Mouse (Mus musculus) left cerebral cortex, postnatal 10 days (tissue): ENCODE measurements around the gene Cdc42bpa. TPM values are rescaled to one million over a fixed set of nuclear protein-coding genes. Genes with fewer than 3 reads are reported as not detected.
A peak's percentile ranks its signal among the peaks of the same experiment; 100 is the strongest.

Experiments used
- DNase-seq, 2 experiments: peaks; one replicate each; pipeline ENCODE4 v3.0.0; 2021 to 2022; ENCODE audit warnings: low spot score in 2 of 2, mixed read lengths in 1 of 2; ENCODE audit errors: extremely low spot score in 1 of 2
- intact Hi-C: fragments of 180-260 bp; cut with DNase I; formaldehyde crosslinking; loops from one replicate; pipeline ENCODE4 v1.15.1; 2025
- total RNA-seq, 2 experiments: library from RNA; stranded (reverse); gene quantifications; 2 replicates each; pipeline ENCODE4 v1.2.3; 2021

Gene Cdc42bpa
- total RNA-seq, 2 experiments from 2014 or later = 218 to 229 TPM

DNA sequence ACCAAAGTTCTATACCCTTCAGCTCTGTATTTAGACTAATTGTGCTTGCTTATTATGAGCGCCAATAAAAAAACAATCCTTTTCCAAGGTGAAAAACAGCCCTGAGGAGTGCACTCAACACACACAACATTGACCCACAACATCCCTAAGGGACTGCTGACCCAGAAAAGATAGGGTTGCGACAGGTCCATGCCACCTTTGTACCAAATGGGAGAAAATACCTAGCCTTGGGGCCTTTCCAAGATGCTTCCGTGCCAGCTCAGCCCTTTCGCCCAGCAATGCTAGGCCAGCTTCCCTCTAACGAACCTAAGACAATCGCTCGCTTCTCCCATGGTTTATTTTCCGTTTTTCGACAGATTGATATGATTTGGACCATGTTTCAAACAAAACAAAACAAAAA, 236.2 kb downstream of the Cdc42bpa start:
- intact Hi-C loops = no loop called here

DNA sequence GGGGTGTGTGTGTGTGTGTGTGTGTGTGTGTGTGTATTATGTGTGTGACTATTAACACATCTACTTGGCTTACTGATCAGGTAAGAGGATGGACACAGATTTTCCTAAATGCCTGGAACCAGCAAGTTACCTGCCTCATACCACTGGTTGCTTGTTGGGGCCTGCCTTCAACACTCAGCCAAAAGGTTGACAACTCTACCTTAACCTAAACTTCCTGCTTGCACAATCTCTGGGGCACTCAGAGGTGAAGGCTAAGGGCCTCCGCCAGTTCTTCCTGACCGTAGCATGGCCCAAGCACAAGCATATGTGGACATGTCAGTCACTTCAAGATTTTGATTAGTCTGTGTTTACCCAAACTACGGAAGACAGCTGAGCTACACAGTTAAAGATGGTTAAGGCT, 237.7 kb downstream of the Cdc42bpa start:
- intact Hi-C loops = no loop called here
- DNase-seq = no peak

More for the DNA sequence above, 236.2 kb downstream of the Cdc42bpa start:
- DNase-seq = no peak

DNA sequence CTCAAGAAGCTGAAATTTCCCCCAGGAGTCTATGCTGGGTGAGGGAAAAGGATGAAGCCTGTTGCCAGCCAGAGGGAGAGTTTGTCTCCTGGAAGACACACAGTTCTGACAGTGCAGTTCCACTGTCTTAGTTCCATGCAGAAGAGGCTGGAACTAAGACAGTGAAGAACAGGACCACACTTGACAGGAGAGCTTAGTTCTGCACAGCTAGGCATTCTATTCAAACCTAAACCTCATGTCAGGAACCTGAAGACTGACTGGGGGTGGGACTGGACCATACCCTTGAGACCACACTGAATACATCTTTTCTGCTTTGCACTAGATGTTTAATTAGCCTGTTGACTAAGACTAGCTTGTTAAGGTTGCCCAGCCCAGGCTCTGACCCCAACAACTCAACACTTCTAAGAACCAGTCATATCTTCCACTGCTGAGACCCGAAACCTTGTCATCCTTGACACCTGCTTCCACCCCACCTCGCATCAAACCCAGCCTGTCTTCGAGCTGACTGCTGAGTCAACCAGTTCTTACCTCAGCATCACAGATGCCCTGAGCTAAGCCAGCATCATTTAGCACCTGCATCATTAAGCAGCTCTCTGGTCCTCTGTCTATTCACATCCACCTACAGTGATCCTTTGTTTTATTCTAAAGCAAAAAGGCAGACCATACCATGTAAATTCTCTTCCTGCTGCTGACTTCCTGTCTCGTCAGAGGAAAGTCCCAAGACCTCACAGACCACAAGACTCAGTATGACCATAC, 238.9 kb downstream of the Cdc42bpa start, which contains the start of gene Coq8a:
TSS of gene Coq8a (minus strand) at position 644 of the 756 bp plus-strand sequence.
- intact Hi-C loops = no loop called here
- DNase-seq = no peak

DNA sequence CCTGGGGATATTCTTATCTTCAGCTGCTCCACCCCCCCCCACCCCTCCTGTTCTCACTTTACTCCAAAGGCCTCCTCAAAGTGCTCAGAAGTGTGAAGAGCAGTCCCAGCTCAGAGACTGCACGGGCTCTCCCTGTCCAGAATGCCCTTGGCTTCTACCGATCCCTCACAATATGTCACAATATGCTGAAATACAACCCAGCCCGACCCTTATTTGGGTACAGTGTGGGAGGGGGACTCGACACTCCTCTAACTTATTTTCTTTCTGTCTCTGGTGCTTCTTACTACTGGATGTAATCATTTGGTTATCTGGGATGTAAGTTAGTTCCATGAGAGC, 239.4 kb downstream of the Cdc42bpa start:
- no peak for DNase-seq
- intact Hi-C loops = loop anchor here (5.0 kb wide), 1 partner anchor 48 kb away; no protein-coding TSS in a partner anchor

DNA sequence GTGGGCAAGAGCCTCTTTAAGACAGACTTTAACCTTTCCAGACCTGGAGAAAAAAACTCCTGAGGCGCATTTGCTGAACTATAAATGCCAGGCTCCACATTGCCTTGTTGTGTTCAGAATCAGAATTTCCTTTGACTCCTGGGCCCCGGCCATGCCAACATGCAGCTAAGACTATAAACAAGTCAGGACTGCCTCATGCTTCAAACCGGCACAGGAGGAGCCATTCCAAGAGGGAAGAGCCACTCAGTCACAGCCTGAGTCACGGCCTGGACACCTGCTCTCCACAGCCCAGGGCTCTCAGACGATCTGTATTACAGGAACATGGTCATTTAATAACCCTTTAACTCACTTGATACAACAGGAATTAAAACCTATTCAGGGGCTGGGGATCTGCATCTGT, 240.4 kb downstream of the Cdc42bpa start:
- intact Hi-C loops = loop anchor here (5.0 kb wide), 1 partner anchor 47 kb away; no protein-coding TSS in a partner anchor
- no peak for DNase-seq

DNA sequence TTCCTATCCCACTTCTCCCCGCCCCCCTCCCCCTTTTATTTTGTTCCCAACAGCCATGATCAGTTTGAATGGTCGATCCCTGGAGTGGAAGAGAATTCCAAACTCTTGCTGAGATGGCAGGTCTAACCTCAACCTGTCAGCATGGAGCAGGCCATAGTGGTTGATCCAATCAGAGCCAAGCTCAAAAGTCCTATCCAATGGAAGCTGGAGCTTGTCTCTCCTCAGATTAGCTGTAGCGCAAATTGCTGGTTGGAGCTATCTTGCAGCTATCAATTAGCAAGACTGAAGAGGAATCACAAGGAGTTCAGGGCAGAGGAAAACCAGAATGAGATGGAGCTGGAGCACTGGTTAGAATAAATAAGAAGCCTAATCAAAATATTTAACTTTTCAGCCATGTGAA, 248.1 kb downstream of the Cdc42bpa start:
- DNase-seq = no peak
- intact Hi-C loops = no loop called here

DNA sequence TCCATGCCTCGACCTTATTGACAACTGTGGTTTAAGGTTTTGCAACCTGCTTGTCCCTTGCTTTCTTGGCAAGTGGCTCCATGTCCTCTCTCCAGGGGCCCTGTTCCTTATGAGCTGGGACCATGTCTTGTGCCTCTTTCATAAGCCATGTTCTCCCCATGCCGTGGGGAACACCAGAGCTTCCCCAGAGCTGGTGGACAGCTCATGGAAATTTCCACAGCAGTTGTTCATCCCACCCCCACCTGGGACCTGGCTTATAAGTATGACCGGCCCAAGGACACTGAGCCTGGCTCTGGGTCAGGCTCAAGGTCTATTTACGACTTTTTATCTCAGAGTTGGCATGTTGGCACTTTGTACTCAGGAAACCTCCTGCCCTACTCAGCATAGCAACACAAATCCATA, 249.8 kb downstream of the Cdc42bpa start:
- intact Hi-C loops = no loop called here
- no peak for DNase-seq

DNA sequence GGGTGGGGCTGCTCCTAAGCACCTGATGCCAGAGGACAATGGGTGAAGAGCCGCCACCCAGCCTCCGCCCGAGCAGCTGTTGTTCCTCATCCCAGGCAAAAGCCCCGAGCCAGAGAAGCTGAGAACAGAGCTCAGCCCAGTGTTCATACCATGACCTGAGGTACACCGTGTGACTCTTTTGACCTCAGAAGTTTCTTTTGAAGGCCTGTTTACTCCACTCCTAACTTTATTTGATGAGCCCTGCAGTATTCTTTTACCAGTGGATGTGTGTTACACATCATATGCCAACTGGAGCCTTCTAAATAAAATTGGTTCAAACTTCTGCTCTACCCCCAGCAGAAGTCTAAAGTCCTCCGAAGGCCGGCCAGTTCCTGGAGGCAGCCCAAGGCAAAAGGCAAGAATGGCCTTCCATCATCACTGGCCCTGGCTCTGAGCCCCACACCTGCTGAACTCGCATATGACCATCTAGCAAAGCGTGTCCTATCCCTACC, 250.6 kb downstream of the Cdc42bpa start:
- DNase-seq = no peak
- intact Hi-C loops = no loop called here

DNA sequence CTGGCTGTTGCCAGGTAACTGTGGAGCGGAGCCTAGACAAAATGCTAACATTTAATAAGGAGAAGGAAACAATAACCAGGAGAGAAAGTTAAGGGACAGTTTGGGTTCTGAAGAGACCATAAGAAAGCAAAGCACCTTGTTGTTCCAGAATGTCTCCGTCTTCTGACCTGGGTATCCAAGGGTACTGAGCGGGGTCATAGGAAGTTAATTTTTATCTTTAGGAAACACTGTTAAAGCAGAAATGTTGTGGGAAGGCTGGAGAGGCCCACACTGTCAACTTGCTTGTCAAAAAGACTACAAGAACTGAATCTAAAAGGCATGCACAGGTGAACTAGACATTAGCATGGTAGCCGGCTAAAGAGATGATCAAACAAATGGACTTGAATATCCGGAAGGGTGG, 252.6 kb downstream of the Cdc42bpa start:
- DNase-seq = no peak
- intact Hi-C loops = no loop called here

DNA sequence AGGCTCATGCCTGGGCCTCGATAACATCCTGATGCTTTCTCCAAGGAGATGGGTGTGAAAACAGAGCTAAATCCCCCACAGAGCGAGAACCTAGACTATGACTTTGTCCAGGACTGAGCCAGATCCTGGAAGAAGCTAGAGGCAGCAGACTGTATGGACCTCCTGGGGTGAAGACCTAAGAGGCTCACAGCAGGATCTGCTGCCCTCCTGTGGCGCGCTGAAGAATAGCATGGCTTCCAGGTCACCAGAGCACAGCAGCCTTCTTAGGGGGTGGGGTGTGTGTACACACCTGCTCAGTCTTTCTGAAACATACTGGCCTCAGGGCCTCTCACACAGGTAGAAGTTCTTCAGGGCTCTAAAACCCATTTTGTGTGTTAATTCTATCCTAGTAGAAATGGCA, 254.8 kb downstream of the Cdc42bpa start:
- intact Hi-C loops = loop anchor here (5.0 kb wide), 2 partner anchors 38 to 363 kb away; no protein-coding TSS in a partner anchor
- peak in 1 of 2 experiments; percentile 67 for DNase-seq

Other genes with a start within 250 kb of the Cdc42bpa start
- under 1 TPM; 0.16 to 0.28 TPM for gene Kif28, start 215.2 kb upstream of the Cdc42bpa start, total RNA-seq
- gene Gm10518, start 157.1 kb upstream of the Cdc42bpa start, total RNA-seq = not detected
- gene Ahctf1, start 156.8 kb upstream of the Cdc42bpa start, total RNA-seq = 10 to 100 TPM; 24.4 to 26.1 TPM
- 10 to 100 TPM; 22.7 to 25.8 TPM for gene Coq8a, start 239.1 kb downstream of the Cdc42bpa start, total RNA-seq